Mouse (Mus musculus): Measurements from ENCODE around the gene Bpi. TPM values are rescaled to one million over a fixed set of nuclear protein-coding genes. Genes with fewer than 3 reads are reported as not detected.

The Bpi gene
- total and polyA plus RNA-seq, 3 experiments: 0.17 to 0.81 (median 0.51) TPM

DNA sequence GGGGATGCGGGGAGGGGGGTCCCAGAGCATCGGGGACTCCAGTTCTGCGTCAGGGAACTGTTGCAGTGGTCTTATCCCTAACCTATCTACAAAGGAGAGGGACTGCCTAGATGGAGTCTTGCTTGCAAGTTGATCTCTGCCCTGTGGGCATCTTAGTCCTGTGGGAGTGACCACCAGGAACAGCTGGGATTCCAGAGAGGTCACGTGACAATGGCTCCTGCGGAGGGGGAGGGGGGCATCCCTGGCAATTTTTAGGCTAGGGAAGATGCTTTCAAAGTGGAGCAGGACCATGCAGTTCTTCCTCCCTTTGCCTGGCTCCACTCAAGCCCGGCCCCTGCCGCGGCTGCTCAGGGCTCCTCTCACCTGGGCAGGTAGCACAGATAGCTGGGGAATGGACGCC, 48.1 kb upstream of the Bpi start:
- Histone ChIP-seq H3K27ac (ENCODE audit: insufficient read depth, low read depth) (no peak overlapping the region), H3K79me2 (replicated peaks; ENCODE audit: control insufficient read depth, extremely low read depth, insufficient read depth, poor library complexity, severe bottlenecking) (no peaks in the 10 kb centered on the region), H3K4me1 (ENCODE audit: control insufficient read depth in 1 of 2, insufficient read depth in 2 of 2) (peaks cover 0 to 35% of the 10 kb centered on the region in 2 experiments; a peak in 2 of 4 replicates), H3K9ac (ENCODE audit: insufficient read depth, low read depth) (no peak overlapping the region), H3K36me3 (replicated peaks in 1 of 2; ENCODE audit: control insufficient read depth in 1 of 2, insufficient read depth in 1 of 2, low read length in 1 of 2) (no peaks in the 10 kb centered on the region), H3K27me3 (replicated peaks) (peaks cover 15% of the 10 kb centered on the region), H3K4me3 (replicated peaks in 1 of 3; ENCODE audit: low read depth in 2 of 3, low read length in 2 of 3, poor library complexity in 1 of 3) (no peak overlapping the region), H3K9me3 (replicated peaks; ENCODE audit: low read length) (no peaks in the 10 kb centered on the region), H3K4me2 (ENCODE audit: insufficient read depth, low read depth, poor library complexity, severe bottlenecking) (no peak overlapping the region)
- in situ Hi-C loops (cut with MboI; ENCODE audit: low pct_ligation_motif_present, low pct_unique_long_range_greater_than_20kb, low sequenced_read_pairs): loop anchor here (10.0 kb wide), 2 partner anchors 145 to 155 kb away; no protein-coding TSS in a partner anchor
- dilution Hi-C loops (cut with MboI; ENCODE audit: extremely low pct_ligation_motif_present, extremely low pct_unique_long_range_greater_than_20kb, low sequenced_read_pairs): no loop called here
- TF ChIP-seq IRF4 (IDR thresholded peaks at IDR 0.05; ENCODE audit: low read depth, low read length) (no peak), RAD21 (IDR thresholded peaks at IDR 0.05; ENCODE audit: low read depth, low read length) (no peak)
- DNase-seq (ENCODE audit: extremely low read depth): no peak

DNA sequence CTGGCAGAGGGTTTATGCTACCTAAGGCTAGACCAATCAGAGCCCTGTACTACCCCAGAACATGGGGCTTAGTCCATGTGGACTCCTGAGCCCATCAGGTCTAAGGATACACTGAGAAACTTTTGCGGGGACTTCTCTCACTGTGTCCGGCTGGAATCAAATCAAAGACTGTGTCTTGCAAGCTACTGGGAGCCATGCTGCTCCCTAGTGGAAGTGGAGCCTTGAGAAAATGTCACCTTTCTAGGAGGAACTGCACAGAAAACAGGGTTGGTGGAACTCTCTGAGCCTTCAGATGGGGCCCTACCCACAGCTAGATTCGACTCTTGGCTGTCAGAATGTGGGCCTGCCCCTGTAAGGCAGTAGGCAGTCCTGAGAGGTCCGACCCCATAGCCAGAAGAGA, 47.4 kb upstream of the Bpi start:
- H3K4me2 ChIP-seq (ENCODE audit: insufficient read depth, low read depth, poor library complexity, severe bottlenecking): no peak overlapping the region
- in situ Hi-C loops (cut with MboI; ENCODE audit: low pct_ligation_motif_present, low pct_unique_long_range_greater_than_20kb, low sequenced_read_pairs) (no loop called here), dilution Hi-C loops (cut with MboI; ENCODE audit: extremely low pct_ligation_motif_present, extremely low pct_unique_long_range_greater_than_20kb, low sequenced_read_pairs) (no loop called here)
- H3K27me3 ChIP-seq (replicated peaks): peaks cover 10% of the 10 kb centered on the region
- no peaks in the 10 kb centered on the region for H3K36me3 ChIP-seq (replicated peaks in 1 of 2; ENCODE audit: control insufficient read depth in 1 of 2, insufficient read depth in 1 of 2, low read length in 1 of 2)
- no peaks in the 10 kb centered on the region for H3K79me2 ChIP-seq (replicated peaks; ENCODE audit: control insufficient read depth, extremely low read depth, insufficient read depth, poor library complexity, severe bottlenecking)
- no peak overlapping the region for H3K27ac ChIP-seq (ENCODE audit: insufficient read depth, low read depth)
- no peak for DNase-seq (ENCODE audit: extremely low read depth)
- peaks cover 0 to 35% of the 10 kb centered on the region in 2 experiments; a peak in 2 of 4 replicates for H3K4me1 ChIP-seq (ENCODE audit: control insufficient read depth in 1 of 2, insufficient read depth in 2 of 2)
- TF ChIP-seq CHD2 (IDR thresholded peaks at IDR 0.05; ENCODE audit: low read length) (no peak), POLR2AphosphoS2 (IDR thresholded peaks at IDR 0.05; ENCODE audit: low read depth, low read length) (no peak), TBP (conservative IDR thresholded peaks at IDR 0.05; ENCODE audit: low read depth, low read length) (no peak), RAD21 (IDR thresholded peaks at IDR 0.05; ENCODE audit: low read depth, low read length) (no peak), EP300 (IDR thresholded peaks at IDR 0.05; ENCODE audit: low read length) (no peak), HCFC1 (IDR thresholded peaks at IDR 0.05; ENCODE audit: low read depth, low read length) (no peak), NELFE (IDR thresholded peaks at IDR 0.05; ENCODE audit: low read depth, low read length) (no peak), MAX (IDR thresholded peaks at IDR 0.05; ENCODE audit: low read length) (no peak), IRF4 (IDR thresholded peaks at IDR 0.05; ENCODE audit: low read depth, low read length) (no peak), BHLHE40 (IDR thresholded peaks at IDR 0.05; ENCODE audit: low read depth, low read length) (no peak), UBTF (IDR thresholded peaks at IDR 0.05; ENCODE audit: low read depth, low read length) (no peak), USF1 (IDR thresholded peaks at IDR 0.05; ENCODE audit: low read depth, low read length) (no peak), SIN3A (IDR thresholded peaks at IDR 0.05; ENCODE audit: low read length) (no peak), ZC3H11A (IDR thresholded peaks at IDR 0.05; ENCODE audit: low read depth, low read length) (no peak)
- H3K9ac ChIP-seq (ENCODE audit: insufficient read depth, low read depth): no peak overlapping the region
- no peak overlapping the region for H3K4me3 ChIP-seq (replicated peaks in 1 of 3; ENCODE audit: low read depth in 2 of 3, low read length in 2 of 3, poor library complexity in 1 of 3)
- H3K9me3 ChIP-seq (replicated peaks; ENCODE audit: low read length): no peaks in the 10 kb centered on the region

DNA sequence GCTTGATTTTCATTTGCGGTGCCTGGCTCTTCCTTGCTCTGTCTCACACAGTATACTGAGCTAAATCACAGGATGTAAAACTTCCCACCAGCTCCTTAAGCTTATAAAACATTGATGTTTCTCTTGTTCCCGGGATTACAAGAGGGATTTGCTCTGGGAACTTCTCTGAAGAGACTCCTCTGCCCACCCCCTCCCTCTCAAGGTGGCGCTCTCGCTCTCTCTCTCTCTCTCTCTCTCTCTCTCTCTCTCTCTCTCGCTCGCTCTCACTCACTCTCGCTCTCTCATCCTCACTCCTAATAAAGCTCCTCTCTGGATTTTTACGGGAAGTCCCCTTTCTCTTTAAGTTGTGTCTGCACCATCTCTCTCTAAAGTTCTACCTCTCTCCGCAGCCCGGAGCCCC, 46.9 kb upstream of the Bpi start:
- peaks cover 7% of the 10 kb centered on the region for H3K27me3 ChIP-seq (replicated peaks)
- H3K9me3 ChIP-seq (replicated peaks; ENCODE audit: low read length): no peaks in the 10 kb centered on the region
- in situ Hi-C loops (cut with MboI; ENCODE audit: low pct_ligation_motif_present, low pct_unique_long_range_greater_than_20kb, low sequenced_read_pairs): no loop called here
- H3K36me3 ChIP-seq (replicated peaks in 1 of 2; ENCODE audit: control insufficient read depth in 1 of 2, insufficient read depth in 1 of 2, low read length in 1 of 2): no peaks in the 10 kb centered on the region
- peaks cover 0 to 39% of the 10 kb centered on the region in 2 experiments; a peak in 2 of 4 replicates for H3K4me1 ChIP-seq (ENCODE audit: control insufficient read depth in 1 of 2, insufficient read depth in 2 of 2)
- H3K4me2 ChIP-seq (ENCODE audit: insufficient read depth, low read depth, poor library complexity, severe bottlenecking): no peak overlapping the region
- TF ChIP-seq EP300 (IDR thresholded peaks at IDR 0.05; ENCODE audit: low read length): no peak
- TF ChIP-seq RAD21 (IDR thresholded peaks at IDR 0.05; ENCODE audit: low read depth, low read length): peak; percentile 32
- TF ChIP-seq MAX (IDR thresholded peaks at IDR 0.05; ENCODE audit: low read length): no peak
- TF ChIP-seq SMC3 (IDR thresholded peaks at IDR 0.05; ENCODE audit: low read depth, low read length): peak; percentile 17; the same call in 1 of the 2 replicates
- TF ChIP-seq CTCF (conservative IDR thresholded peaks at IDR 0.05 in 1 of 2, IDR thresholded peaks at IDR 0.05 in 1 of 2; ENCODE audit: low read depth in 2 of 2, low read length in 2 of 2): peak in 1 of 2 experiments; percentile 54; a peak in 2 of 4 replicates
- TF ChIP-seq KAT2A (IDR thresholded peaks at IDR 0.05; ENCODE audit: insufficient replicate concordance, low read length): no peak
- no peak for TF ChIP-seq ZMIZ1 (IDR thresholded peaks at IDR 0.05; ENCODE audit: low read depth, low read length)
- no peak for TF ChIP-seq IRF4 (IDR thresholded peaks at IDR 0.05; ENCODE audit: low read depth, low read length)
- TF ChIP-seq USF2 (conservative IDR thresholded peaks at IDR 0.05; ENCODE audit: low read depth, low read length): no peak
- dilution Hi-C loops (cut with MboI; ENCODE audit: extremely low pct_ligation_motif_present, extremely low pct_unique_long_range_greater_than_20kb, low sequenced_read_pairs): no loop called here
- no peaks in the 10 kb centered on the region for H3K79me2 ChIP-seq (replicated peaks; ENCODE audit: control insufficient read depth, extremely low read depth, insufficient read depth, poor library complexity, severe bottlenecking)
- no peak overlapping the region for H3K27ac ChIP-seq (ENCODE audit: insufficient read depth, low read depth)
- H3K9ac ChIP-seq (ENCODE audit: insufficient read depth, low read depth): no peak overlapping the region
- no peak overlapping the region for H3K4me3 ChIP-seq (replicated peaks in 1 of 3; ENCODE audit: low read depth in 2 of 3, low read length in 2 of 3, poor library complexity in 1 of 3)
- no peak for DNase-seq (ENCODE audit: extremely low read depth)

All from CH12.LX (cell line).